Comparison of ENCODE assay signal across 8 mouse cellular contexts in genomic region chr2:73540450-73541162, GRCm38 (mm10). TPM values are rescaled to one million over a fixed set of nuclear protein-coding genes. Genes with fewer than 3 reads are reported as not detected.
DNase-seq lines count a peak whose midpoint lies in the region; ATAC-seq and TF ChIP-seq lines count a peak whose summit lies in the region.

No protein-coding gene starts in this region.

- TF ChIP-seq CTCF in gastrocnemius, adult 2 months (IDR thresholded peaks at IDR 0.05): no peak

- H3K4me1 ChIP-seq in hindbrain, embryonic 12.5 days: peaks cover 9% of the 10 kb centered on the region; the same call in 1 of the 2 replicates

- H3K27me3 ChIP-seq in hindbrain, embryonic 12.5 days: peaks cover 5% of the 10 kb centered on the region; the same call in 1 of the 2 replicates

- H3K27ac ChIP-seq in gastrocnemius, adult 2 months: no peak overlapping the region
- H3K27ac ChIP-seq in hindbrain, embryonic 12.5 days: no peak overlapping the region

- no peaks in the 10 kb centered on the region for H3K9me3 ChIP-seq in hindbrain, embryonic 12.5 days (replicated peaks)

- peak overlapping the region; percentile 21 for H3K4me2 ChIP-seq in hindbrain, embryonic 12.5 days (replicated peaks)

- 47% methylated on average over 16 of the region's 16 CpGs for WGBS in hindbrain, embryonic 12.5 days

- intact Hi-C loops in gastrocnemius, adult 2 months (cut with DNase I): no loop called here
- intact Hi-C loops in left cerebral cortex, postnatal 4 days (cut with DNase I): no loop called here

- H3K4me3 ChIP-seq in gastrocnemius, adult 2 months: peak overlapping the region; percentile 34
- H3K4me3 ChIP-seq in hindbrain, embryonic 12.5 days: no peak overlapping the region

- no peak for ATAC-seq in hindbrain, embryonic 12.5 days (ENCODE audit: low FRiP score)

- DNase-seq in gastrocnemius, adult 2 months: no peak
- DNase-seq in gastrocnemius, adult 8-10 months (ENCODE audit: low spot score in 2 of 2): no peak
- peak; percentile 57 for DNase-seq in CD4-positive, CD25-positive, alpha-beta regulatory T cell, adult 2 months (ENCODE audit: low read depth, low spot score)
- peak; percentile 74 for DNase-seq in lung, postnatal 36 days
- no peak for DNase-seq in layer of hippocampus, postnatal 14 days (ENCODE audit: low spot score in 2 of 2)
- no peak for DNase-seq in cerebellum, adult 9-10 months
- no peak for DNase-seq in left cerebral cortex, postnatal 4 days

- H3K9ac ChIP-seq in hindbrain, embryonic 12.5 days: 0 out of 2 replicates have a peak overlapping the region, but pooled peaks have one; percentile 23

- no peaks in the 10 kb centered on the region for H3K36me3 ChIP-seq in hindbrain, embryonic 12.5 days

RNA-seq across cellular contexts. Expression of gene Wipf1, which starts 11.1 kb away (rescaled TPM):
- 10 to 100 TPM in 1 of 2 experiments, 1 to 10 TPM in 1; 7.0 to 11.7 TPM for total RNA-seq in gastrocnemius, adult 2 months (2021)
- total RNA-seq in gastrocnemius, adult 8-10 months (2022): 10 to 100 TPM in 1 of 4 experiments, 1 to 10 TPM in 3; 4.5 to 10.1 (median 6.6) TPM
- polyA plus RNA-seq in hindbrain, embryonic 12.5 days (2016; fragmentation: Nextera tagmentation; extraction: Ambion mirVana): 7.3 and 8.7 TPM in 2 replicates
- 10 to 100 TPM; 12.0 to 12.8 TPM for total RNA-seq in layer of hippocampus, postnatal 14 days (2021)
- total RNA-seq in left cerebral cortex, postnatal 4 days (2021): 1 to 10 TPM; 6.7 to 6.9 TPM

RNA-seq across cellular contexts. Expression of gene Chrna1, which starts 39.5 kb away (rescaled TPM):
- total RNA-seq in gastrocnemius, adult 2 months (2021): 1 to 10 TPM; 4.5 to 6.2 TPM
- 1 to 10 TPM; 4.8 to 5.3 (median 5.2) TPM for total RNA-seq in gastrocnemius, adult 8-10 months (2022)
- polyA plus RNA-seq in hindbrain, embryonic 12.5 days (2016; fragmentation: Nextera tagmentation; extraction: Ambion mirVana): 0.74 and 2.3 TPM in 2 replicates
- under 1 TPM; 0.16 to 0.33 TPM for total RNA-seq in layer of hippocampus, postnatal 14 days (2021)
- total RNA-seq in left cerebral cortex, postnatal 4 days (2021): under 1 TPM; 0.08 to 0.12 TPM

Comparison
In these comparisons a context has a peak if more than half of its experiments do, and no peak if none do; other contexts are left out.
1. DNase-seq: peak in CD4-positive, CD25-positive, alpha-beta regulatory T cell, adult 2 months (single experiment) and lung, postnatal 36 days (single experiment); none in gastrocnemius, adult 2 months (single experiment), gastrocnemius, adult 8-10 months (0 of 2), layer of hippocampus, postnatal 14 days (0 of 2), cerebellum, adult 9-10 months (single experiment) and left cerebral cortex, postnatal 4 days (single experiment).
2. RNA of gene Chrna1, which starts 39.5 kb away (total RNA-seq): 4.5 to 6.2 TPM in gastrocnemius, adult 2 months and 4.8 to 5.3 TPM in gastrocnemius, adult 8-10 months; 0.16 to 0.33 TPM in layer of hippocampus, postnatal 14 days and 0.08 to 0.12 TPM in left cerebral cortex, postnatal 4 days; every median in the first group is over 4 times any median in the second.